Mouse (Mus musculus): ENCODE data around the gene Gm17660.

DNA sequence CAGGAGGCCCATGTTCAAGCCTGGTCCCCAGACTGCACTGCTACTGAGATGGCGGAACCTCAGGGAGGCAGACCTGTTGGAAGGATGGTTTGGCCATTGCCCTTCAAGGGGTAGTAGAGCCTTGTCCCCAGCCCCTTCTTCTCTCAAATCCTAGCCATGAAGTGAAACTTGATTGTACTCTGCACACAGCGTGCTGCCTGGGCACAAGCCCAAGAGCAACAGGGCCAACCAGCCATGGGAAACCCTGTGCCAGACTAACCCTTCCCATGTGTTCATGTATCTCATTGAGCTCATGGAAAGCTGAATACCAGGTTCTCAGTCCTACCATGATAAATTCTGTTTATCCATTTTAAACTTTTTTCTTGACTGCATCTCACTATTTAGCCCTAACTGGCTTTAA, 34.5 kb downstream of the Gm17660 start:
- no peak for TF ChIP-seq CTCF (IDR thresholded peaks at IDR 0.05; ENCODE audit: low read depth, low read length)
- no peak for TF ChIP-seq POLR2A (IDR thresholded peaks at IDR 0.05; ENCODE audit: borderline replicate concordance, low read depth, low read length)

All from bone marrow macrophage, adult 2 months (primary cell).